Mouse (Mus musculus): ENCODE data around the gene Ttc36.

The Ttc36 gene

DNA sequence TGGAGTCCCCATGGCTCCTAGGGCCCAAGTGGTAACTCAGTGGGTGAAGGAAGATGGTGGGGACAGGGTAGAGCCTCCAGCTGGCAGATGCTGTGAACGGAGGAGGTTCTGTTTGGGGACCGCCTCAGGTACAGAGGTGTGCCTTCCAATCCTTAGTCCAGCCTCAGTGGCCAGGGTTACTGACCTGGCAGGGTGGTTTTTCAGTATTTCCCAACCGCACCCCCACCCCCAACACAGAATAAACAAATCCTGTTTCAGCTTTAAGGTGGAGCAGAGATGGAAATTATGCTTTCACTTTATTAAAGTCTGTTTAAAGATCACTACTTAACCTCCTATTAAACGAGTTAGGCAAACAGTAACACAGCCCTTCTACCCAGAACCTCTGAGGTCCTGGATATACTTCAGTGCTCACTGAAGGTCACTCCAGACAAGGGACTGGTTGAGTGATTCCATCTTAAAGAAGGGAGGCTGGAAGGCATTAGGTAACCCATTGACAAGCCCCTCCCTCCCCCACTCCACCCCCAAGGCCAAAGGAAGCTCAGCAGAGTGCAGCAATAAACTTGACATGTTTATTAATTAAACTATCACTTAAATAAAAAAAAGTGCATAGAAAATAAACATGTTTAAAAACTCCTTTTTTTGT, at the start of gene Ttc36:
Gene Ttc36 (minus strand): TSS at position 265 of the 643 bp plus-strand sequence.
- DNase-seq = no peak

DNA sequence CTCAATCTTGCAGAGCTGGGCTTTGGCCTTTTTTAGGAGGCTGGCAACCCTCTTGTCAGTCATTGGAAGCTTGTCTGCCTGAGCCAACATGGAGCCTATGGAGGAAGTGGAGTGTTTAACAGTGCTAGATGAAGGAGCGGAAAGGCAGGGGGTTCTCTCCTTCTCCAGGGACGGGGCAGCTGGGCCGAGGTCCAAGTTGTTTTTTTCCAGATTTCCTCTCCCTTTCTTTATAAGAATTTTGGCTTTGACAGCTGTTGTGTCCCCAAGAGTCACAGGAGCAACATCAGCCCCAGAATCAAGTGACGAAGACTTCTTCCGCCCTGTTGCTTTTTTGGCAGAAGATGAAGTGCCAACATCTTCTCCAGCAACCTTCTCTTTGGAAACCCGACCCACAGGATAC, 44.6 kb upstream of the Ttc36 start:
- DNase-seq = peak; percentile 94

DNA sequence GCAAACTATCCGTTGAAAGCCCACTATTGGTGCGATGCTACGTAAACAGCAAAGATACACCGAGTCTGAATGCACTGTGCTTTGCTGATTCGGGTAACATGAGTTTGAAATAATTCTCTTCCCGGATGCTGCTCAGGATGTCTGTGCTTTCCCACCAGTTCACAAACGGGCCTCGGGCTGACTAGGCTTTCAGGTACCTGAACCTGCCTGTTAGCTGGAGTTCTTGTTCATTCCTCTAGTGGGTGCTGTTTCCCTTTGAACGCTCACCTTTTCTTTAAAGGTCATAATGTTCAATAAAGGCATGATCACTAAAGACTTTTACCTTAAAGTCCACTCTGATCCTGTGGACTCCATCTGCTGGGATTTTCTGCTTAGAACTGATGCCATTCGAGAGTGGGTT, 38.4 kb upstream of the Ttc36 start:
- DNase-seq = peak; percentile 52

DNA sequence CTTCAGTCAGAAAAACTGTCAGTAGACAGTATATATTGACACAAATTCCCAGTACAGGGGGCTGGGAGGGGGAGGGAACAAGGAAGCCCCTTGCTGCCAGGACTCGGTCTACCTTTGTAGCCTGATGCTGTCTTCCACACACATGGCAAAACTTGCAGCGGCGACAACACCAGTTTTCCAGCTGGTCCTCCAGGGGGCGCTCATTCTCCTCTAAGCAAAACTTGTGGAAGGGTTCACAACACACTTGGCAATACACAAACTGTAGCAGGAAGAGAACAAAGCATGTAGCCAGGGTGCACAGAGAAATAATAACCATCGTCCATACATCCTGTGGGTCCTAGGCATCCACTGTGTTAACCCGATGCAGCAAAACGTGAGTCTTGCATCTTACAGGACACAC, 33.6 kb upstream of the Ttc36 start:
- DNase-seq = peak; percentile 93

DNA sequence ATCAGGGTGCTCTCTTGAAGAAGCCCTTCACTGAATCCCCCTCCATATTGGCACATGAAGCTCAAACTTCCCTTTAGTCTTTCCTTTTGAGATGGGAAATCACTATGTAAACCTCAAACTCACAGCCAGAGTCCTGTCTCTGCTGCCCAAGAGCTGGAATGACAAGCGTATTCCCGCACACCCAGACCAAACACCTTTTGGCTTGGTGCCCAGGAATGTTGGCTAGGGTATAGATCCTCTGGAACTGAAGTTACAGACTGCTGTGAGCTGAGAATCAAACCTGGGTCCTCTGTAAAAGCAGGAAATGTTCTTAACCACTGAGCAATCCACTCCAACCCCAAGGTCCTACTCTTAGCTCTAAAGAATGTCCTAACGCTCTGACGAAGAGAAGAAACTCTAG, 29.5 kb upstream of the Ttc36 start:
- DNase-seq = no peak

DNA sequence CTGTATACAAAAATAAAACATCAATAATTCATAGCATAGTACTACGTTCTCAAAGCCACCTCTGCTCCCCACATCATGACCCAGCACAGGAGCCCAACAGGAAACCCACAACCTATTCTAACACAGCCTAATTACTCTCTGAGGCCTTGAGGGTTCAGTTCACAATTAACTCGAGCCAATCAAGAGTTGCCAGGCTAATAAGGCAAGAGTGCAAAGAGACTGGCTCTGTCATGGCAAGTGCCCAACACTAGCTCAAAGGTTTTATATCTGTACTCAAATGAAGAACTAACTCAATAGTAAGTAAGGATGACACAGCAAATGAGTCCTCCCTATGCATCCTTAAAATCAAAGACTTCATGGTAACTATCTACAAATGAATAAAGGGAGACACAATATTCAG, 27.6 kb upstream of the Ttc36 start:
- DNase-seq = no peak

DNA sequence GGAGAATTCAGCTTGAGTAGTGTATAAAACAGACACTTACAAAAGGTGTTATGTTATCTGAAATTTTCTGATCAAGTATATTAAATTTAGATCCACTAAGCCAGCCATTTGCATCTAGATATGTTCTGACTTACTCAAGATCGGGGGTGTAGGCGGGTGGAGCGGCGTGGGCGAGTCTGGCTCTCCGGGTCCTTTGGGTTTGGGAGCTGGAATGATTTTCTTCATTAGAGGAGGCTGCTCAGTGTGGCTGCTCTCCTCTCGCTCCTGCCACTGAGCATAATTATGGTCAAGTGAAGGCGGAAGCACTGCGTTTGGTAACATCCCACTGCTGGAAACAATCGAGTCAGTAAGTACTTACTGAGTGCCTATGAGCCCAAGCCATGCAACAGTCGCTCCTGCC, 26.1 kb upstream of the Ttc36 start:
- no peak for DNase-seq

DNA sequence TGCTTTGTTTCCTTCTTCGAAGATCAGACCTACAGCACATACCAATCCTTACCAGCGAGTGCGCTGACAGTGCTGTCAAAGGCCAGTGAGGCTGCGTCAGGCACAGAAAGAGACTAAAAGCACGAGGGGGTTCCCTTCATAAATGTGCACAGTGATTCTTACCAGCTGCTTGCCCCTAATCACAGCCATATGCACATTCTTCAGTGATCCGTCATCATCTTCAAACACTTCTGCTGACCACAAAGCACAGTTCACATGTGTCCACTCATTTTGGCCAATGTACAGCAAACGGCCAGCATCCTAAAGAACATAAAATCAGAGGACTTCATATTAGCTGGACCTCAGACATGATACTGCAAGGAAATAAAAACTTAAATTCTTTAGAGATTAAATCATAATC, 23.8 kb upstream of the Ttc36 start:
- DNase-seq = no peak

DNA sequence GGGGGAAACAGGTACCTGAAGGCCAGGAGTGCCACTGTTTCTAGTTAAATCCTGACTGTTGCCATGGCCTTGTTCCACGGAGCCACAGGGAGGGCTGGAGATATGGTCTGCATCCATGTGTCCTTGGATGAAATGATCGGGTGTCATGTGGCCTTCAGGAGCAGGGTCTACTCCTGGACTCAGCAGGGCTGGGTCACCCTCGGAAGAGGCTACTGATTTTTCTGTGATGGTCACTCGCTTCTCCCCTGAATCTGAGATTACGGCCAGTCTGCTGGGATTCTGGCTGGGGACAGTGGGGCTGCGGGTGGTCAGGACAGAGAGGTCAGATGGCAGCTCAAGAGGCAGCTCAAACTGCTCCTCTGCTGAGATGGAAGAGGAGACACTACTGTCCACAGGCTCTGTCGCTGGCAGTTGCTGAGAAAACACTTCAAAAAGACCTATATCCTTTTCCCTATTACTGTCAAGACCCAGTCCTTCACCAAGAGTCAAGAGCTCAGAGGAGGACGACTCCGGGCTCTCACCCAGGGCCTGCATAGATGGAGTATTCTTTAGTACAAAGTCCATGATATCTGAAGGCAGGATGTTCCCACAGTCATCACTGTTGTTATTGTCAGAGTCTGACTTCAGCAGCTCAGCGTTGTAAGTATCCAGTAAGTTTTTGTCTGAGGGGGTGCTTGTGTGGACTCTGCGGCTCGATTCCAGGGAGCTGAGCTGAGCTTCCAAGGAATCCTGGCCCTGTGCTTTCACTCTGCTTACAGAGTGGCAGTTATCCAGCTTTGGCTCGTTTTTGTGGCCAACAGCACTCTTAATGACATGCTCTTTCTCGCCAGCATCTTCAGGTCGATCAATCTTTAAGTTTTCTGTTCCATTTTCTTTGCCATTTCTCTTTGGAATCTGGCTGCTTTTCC, 17.3 kb upstream of the Ttc36 start:
- peak; percentile 90 for DNase-seq

DNA sequence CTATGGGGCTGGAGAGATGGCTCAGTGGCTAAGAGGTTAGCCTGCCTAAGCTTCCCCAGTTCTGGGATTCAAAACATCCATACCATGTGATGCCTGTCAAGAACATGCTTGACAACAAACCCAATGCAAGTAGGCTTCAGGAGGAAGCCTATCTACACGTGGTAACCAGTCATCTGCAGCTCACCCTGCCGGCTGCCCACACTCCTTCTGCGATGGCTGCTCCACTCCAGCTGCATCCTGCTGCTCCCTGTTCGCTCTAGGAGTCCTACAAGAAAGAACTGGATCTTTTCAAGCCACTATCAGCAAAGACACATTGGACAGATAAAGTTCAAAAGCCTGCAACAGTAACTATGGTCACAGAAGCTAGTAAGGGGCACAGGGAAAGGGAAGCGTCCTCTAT, 14.7 kb upstream of the Ttc36 start:
- no peak for DNase-seq

DNA sequence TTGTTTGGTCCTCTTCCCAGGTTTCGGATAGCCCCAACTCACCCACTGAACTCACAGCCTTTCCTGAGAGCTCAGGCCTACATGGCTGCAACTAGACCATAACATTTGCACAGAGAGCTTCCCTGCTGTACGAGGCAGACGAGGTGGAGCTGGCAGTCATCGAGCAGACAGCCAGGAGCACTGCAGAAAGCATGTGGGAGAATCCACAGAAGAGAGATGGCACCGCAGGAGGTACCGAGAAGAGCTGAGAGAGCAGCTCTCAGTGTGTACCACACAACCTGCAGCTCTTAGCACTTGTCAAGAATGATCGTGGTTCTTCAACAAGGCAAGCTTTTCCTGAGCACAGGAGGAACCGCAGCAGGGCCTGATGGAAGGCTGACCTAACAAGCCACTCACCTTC, 11.3 kb upstream of the Ttc36 start:
- no peak for DNase-seq

DNA sequence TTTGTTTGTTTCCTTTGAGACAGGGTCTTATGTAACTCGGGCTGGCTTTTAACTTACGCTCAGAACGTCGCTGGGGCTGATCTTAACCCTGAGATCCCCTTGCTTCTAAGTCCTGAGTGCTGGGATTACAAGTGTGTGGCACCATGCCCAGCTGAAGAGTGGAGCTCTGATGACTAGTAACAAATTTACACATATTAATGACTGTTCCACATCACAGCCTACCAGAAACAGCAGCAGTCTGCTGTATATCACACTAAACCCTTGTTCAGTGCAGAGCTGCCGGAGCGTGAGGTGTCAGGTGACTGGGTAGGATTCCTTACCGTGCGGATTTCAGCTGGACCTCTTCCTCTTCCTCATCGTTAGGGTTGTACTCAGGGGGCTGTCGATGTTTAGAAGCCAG, 7.4 kb upstream of the Ttc36 start:
- DNase-seq = peak; percentile 68

DNA sequence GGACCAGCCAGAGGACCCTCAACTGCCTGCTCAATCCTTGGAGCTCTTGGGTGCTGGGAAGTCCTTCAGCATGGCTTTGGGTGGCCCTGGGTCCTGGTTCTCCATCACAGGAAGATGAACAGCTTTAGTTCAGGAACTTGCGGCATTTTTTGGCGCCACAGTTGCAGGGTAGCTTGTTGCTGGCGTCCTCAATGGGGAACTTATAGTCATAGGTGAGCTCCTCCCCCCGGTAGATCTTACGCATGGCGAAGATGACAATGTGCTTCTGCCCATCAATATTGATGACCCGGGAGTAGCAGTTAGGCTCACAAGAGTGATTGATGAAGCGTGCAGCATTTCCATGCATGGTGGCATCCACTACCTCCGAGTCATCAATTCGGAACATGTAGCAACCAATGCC, 4.9 kb upstream of the Ttc36 start:
- DNase-seq = peak; percentile 77

DNA sequence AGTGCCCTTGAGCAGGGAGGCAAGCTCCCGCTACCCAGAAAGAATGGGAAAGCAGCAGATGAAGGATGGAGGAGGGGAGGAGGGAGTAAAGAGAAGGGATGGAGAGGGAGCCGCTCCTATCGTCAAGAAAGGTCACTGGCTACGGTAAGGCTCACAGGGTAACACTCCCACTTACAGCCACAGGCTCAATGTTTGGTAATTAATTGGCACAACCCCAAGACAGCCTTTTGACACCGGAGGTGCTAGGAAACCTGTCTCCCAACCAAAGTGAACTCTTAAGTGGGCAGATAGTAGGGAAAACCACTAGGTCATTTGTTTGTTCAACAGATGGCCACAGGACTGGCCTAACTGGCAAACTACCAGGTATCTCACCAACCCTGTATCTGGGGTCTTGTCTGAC, 4.3 kb upstream of the Ttc36 start:
- peak; percentile 87 for DNase-seq

DNA sequence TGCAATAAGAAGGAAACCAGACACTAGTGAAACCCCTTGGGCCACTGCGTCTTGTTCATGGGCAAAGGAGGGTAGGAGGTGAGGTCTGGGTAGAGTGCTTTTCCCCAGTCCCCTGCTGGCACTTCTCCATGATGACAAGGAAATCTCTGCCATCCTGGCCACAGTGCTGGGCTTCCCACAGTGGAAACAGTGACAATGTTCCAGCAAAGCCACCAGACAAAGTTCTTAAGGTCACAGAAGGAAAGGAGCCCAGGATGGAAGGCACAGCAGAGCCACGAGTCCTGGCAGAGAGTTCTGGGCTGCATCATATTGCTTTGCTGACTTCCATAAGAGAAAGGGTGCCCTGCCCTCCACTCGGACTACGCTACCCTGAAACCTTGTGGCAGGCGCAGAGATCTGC, 2.7 kb upstream of the Ttc36 start:
- DNase-seq = peak; percentile 85

DNA sequence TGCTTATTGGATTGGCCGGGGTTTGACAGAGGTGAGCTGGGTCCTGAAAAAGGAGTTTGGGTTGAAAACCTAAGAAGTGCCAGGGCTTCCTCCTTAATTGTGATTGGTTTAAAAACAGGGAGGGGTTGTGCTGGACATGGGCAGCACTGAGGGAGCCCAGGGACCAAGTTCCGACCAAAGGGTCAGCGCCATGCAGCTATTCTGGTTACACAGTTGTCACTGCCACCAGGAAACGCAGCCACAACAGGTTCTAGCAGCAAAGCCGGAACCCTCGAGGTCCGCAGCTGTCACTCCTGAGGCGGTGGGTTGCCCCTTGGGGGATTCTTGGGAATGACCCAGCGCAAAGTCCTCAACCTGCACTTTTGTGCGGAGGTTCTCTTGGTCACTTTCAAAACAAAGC, 1.8 kb upstream of the Ttc36 start:
- no peak for DNase-seq

DNA sequence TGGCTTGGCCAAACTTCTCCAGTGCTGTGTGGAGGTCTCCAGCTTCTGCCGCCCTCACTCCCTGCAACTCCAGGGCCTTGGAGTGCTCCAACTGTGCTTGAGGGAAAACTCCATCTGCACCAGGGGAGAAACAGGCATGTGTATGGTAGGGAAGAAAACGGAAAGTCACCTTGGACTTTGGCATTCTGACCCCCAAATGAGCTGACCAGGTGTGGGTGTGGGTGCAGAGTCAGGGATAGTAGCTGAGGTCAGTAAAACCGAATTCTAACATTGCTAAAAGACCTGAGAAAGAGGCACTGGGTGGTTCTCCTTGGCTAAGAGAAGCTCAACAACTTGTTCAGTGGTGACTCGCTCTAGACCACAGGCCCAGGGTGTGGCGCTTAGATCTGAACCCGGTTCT, 1.2 kb downstream of the Ttc36 start:
- no peak for DNase-seq

DNA sequence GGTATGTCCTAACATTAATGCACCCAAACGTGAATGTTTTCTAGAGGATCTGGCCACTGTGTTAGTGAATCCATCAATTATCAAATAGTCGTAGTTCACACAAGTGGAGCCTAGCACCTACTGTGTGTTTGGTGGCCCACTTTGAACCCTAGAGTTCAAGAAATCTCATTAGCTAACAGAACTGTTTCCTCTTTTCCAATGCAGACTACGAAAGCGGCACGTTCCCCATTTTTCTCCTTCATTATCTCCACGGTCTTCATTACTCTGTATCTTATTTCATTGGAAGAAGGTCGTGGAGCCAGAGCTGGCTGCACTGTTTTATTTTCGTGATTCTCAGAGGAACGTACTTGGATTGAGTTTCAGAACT, 2.9 kb downstream of the Ttc36 start:
- DNase-seq = no peak

DNA sequence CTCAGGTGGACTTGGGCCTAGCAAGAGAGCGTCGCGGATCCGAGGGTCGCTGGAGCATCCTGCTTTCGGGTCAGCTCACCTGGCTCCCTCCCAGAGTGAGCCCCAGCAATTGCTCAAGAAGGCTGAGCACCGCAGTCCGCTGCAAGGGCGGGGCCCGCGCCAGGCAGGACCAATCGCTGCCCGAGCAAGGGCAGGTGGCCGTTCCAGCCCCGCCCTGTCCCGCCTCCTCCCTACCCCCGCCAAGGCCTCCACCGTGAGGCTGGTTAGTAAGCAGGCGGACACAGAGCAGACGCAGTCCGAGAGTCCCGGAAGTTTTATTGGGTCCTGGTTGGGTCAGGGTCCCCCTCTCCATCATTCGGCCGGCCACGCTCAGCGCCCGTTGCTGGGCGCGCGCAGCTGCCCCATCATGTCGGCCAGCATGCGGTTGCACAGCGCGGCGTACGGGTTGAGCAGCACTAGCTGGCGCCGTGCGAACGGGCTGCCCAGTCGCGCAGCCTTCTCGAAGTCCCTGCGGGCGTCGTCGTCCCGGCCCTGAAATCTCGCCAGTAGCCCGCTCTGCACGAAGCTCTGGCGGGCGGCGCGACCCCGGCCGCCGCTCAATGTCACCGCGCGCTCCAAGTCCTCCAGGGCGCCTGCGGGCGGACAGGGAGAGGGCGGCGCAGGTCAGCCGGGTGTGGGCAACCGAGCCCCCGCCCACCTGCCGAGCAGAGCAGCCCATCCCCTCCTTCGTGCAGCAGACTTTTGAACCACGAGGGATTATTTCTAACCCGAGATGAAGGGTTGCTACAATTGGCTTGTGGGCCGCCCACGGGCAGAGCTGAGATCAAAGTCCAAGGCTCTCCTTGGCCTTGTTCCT, 3.5 kb downstream of the Ttc36 start, which contains the start of gene Tmem25:
Gene Tmem25 (minus strand): TSS at position 206 of the 856 bp plus-strand sequence.
- peak; percentile 99 for DNase-seq

DNA sequence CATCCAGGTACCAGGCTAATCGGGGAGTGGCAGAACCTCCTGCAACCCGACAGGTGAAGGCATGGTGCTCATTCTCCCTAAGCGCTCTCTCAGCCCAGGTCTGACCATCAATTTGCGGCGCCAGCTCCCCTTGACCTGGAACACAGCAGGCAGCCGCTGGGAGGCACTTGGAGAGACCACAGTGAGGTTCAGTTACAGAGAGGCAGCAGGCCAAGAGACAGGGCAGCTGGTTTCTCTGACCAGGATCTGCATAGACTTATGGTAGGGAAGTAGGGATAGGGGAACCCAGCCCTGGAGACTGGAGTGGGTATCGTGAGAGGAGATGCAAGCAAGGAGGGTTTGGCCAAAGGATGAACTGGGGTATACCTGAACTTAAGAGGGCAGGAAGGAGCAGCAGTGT, 4.6 kb downstream of the Ttc36 start:
- peak; percentile 93 for DNase-seq

DNA sequence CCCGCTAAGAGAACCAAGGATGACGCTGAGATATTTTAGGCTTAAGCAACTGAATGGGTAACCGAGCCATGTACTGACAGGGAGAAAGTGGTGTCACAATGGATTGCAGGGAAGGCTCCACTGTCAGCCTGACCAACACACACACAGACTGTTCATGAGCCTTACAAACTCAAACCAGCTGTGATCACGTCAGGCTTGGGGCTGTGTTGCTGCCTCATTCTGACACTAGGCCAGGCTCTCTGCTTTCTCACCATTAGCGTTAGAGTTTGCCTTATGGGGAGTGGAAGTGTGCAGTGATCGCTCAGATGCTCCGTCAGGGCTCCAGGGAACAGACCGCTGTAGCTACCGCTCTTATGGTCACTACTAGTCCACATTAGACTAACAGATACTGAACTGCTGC, 10.0 kb downstream of the Ttc36 start:
- peak; percentile 80 for DNase-seq

DNA sequence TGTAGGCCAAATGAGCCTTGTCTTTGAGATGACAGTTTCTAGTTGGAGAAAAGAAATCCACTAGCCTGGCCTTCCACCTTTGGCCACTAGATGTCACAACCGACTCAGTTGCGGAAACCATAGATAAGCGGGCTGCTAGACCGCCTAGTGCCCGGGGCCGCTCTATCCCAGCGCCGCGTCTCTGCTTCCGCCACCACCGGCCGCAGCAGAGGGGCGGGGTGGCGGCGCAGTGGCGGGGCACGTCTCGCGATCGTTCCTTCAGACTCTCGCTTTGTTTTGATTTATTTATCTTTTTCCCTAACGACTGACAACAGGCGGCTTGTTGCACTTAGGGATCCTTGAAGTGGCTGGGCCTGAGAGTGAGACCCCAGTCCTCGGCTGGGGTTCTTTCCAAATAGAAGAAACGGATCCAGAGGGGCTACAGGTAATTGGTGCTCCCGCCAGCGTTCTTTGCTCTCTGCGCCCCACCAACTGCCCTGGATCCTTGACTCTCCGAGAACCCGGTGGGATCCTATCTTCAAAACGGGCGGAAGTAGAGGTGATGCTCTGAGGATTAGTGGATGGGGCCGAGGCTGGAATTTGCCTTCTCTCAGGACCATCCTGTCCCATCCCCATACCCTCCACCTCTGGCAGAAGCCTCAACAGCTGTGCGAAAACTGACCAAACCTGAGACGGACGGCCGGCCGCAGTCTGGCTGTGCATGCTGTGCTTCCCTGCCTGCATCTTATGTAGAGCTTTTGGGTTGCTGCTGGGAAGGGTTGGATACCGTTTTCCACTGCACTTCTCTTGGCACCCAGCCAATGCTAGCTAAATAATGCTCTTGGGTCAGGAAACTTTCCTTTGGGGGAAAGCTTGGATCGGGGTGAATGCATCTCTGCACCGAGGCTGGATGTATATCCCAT, 29.9 kb downstream of the Ttc36 start:
- DNase-seq = peak; percentile 99

DNA sequence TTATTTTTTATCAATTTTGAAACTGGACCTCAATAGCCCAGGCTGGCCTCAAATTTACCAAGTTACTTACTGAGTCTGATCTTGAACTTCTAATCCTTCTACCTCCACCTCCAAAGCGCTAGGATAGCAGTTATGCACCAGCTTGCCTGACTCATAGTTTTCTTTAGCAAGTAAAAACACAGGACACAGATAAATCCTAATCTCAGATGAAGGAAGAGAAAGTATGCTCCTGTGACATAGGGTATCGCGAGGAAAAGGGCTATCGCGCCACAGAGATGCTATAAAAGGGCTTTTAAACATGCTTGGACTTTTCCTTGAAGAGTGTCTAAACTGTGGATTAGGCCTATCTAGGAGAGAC, 30.5 kb downstream of the Ttc36 start:
- no peak for DNase-seq
